Mouse (Mus musculus): ENCODE data around the gene Lnx1. TPM values are rescaled to one million over a fixed set of nuclear protein-coding genes. Genes with fewer than 3 reads are reported as not detected.
A peak's percentile ranks its signal among the peaks of the same experiment; 100 is the strongest.

Gene Lnx1
- 6.1 and 7.4 TPM in 2 replicates for polyA plus RNA-seq (2012; rRNA removed)

GRCm38 (mm10) chr5:74702766-74703165, at the start of gene Lnx1:
TSS of gene Lnx1 (minus strand) at chr5:74702912.
- TF ChIP-seq CTCF (conservative IDR thresholded peaks at IDR 0.05; ENCODE audit: insufficient read depth, insufficient read length, low read depth, low read length), result no peak
- TF ChIP-seq POLR2A (IDR thresholded peaks at IDR 0.05; ENCODE audit: low read depth, low read length), result no peak
- H3K4me1 ChIP-seq (ENCODE audit: control insufficient read depth, insufficient read depth, low read length), result peaks cover under 1% of the 10 kb centered on the region; the same call in 1 of the 2 replicates
- 57% methylated on average over 11 of the region's 11 CpGs for WGBS
- H3K27me3 ChIP-seq (replicated peaks; ENCODE audit: control insufficient read depth, insufficient read depth, low read length), result no peaks in the 10 kb centered on the region
- H3K36me3 ChIP-seq (ENCODE audit: control insufficient read depth, insufficient read depth, low read length), result no peaks in the 10 kb centered on the region
- DNase-seq, result peak; percentile 89
- H3K27ac ChIP-seq (ENCODE audit: insufficient read depth, low read depth, low read length), result peak within 1 kb of the TSS; percentile 72
- peak within 1 kb of the TSS; percentile 26 for H3K4me3 ChIP-seq (ENCODE audit: insufficient read depth, low read depth, low read length)

- Histone ChIP-seq H3K4me1 (ENCODE audit: control insufficient read depth, insufficient read depth, low read length) (no peaks in the 10 kb centered on the region), H3K27me3 (replicated peaks; ENCODE audit: control insufficient read depth, insufficient read depth, low read length) (no peaks in the 10 kb centered on the region), H3K27ac (ENCODE audit: insufficient read depth, low read depth, low read length) (no peak overlapping the region), H3K36me3 (ENCODE audit: control insufficient read depth, insufficient read depth, low read length) (no peaks in the 10 kb centered on the region), H3K4me3 (ENCODE audit: insufficient read depth, low read depth, low read length) (no peak overlapping the region)
- no peak for TF ChIP-seq POLR2A (IDR thresholded peaks at IDR 0.05; ENCODE audit: low read depth, low read length)
- TF ChIP-seq CTCF (conservative IDR thresholded peaks at IDR 0.05; ENCODE audit: insufficient read depth, insufficient read length, low read depth, low read length), result no peak
- DNase-seq, result no peak
- WGBS, result 85% methylated on average over 5 of the region's 5 CpGs
Observed at GRCm38 (mm10) chr5:74750501-74750900, 47.8 kb upstream of the Lnx1 start.

GRCm38 (mm10) chr5:74747476-74747875, 44.8 kb upstream of the Lnx1 start:
- DNase-seq, result no peak
- no peak overlapping the region for H3K4me3 ChIP-seq (ENCODE audit: insufficient read depth, low read depth, low read length)
- TF ChIP-seq CTCF (conservative IDR thresholded peaks at IDR 0.05; ENCODE audit: insufficient read depth, insufficient read length, low read depth, low read length) (no peak), POLR2A (IDR thresholded peaks at IDR 0.05; ENCODE audit: low read depth, low read length) (no peak)
- 86% methylated on average over 3 of the region's 3 CpGs for WGBS
- H3K36me3 ChIP-seq (ENCODE audit: control insufficient read depth, insufficient read depth, low read length), result no peaks in the 10 kb centered on the region
- H3K4me1 ChIP-seq (ENCODE audit: control insufficient read depth, insufficient read depth, low read length), result no peaks in the 10 kb centered on the region
- H3K27ac ChIP-seq (ENCODE audit: insufficient read depth, low read depth, low read length), result no peak overlapping the region
- H3K27me3 ChIP-seq (replicated peaks; ENCODE audit: control insufficient read depth, insufficient read depth, low read length), result no peaks in the 10 kb centered on the region

GRCm38 (mm10) chr5:74740951-74741350, 38.2 kb upstream of the Lnx1 start:
- Histone ChIP-seq H3K4me1 (ENCODE audit: control insufficient read depth, insufficient read depth, low read length) (peaks cover 9% of the 10 kb centered on the region), H3K27ac (ENCODE audit: insufficient read depth, low read depth, low read length) (no peak overlapping the region), H3K36me3 (ENCODE audit: control insufficient read depth, insufficient read depth, low read length) (no peaks in the 10 kb centered on the region), H3K27me3 (replicated peaks; ENCODE audit: control insufficient read depth, insufficient read depth, low read length) (no peaks in the 10 kb centered on the region), H3K4me3 (ENCODE audit: insufficient read depth, low read depth, low read length) (no peak overlapping the region)
- WGBS, result 69% methylated on average over 9 of the region's 9 CpGs
- no peak for DNase-seq
- no peak for TF ChIP-seq POLR2A (IDR thresholded peaks at IDR 0.05; ENCODE audit: low read depth, low read length)
- no peak for TF ChIP-seq CTCF (conservative IDR thresholded peaks at IDR 0.05; ENCODE audit: insufficient read depth, insufficient read length, low read depth, low read length)

GRCm38 (mm10) chr5:74739435-74739834, 36.7 kb upstream of the Lnx1 start:
- Histone ChIP-seq H3K27me3 (replicated peaks; ENCODE audit: control insufficient read depth, insufficient read depth, low read length) (no peaks in the 10 kb centered on the region), H3K27ac (ENCODE audit: insufficient read depth, low read depth, low read length) (no peak overlapping the region), H3K4me3 (ENCODE audit: insufficient read depth, low read depth, low read length) (no peak overlapping the region), H3K4me1 (ENCODE audit: control insufficient read depth, insufficient read depth, low read length) (peaks cover 9% of the 10 kb centered on the region), H3K36me3 (ENCODE audit: control insufficient read depth, insufficient read depth, low read length) (no peaks in the 10 kb centered on the region)
- 38% methylated on average over 12 of the region's 12 CpGs for WGBS
- TF ChIP-seq CTCF (conservative IDR thresholded peaks at IDR 0.05; ENCODE audit: insufficient read depth, insufficient read length, low read depth, low read length), result no peak
- no peak for TF ChIP-seq POLR2A (IDR thresholded peaks at IDR 0.05; ENCODE audit: low read depth, low read length)
- DNase-seq, result no peak

- peak; percentile 88 for DNase-seq
- TF ChIP-seq POLR2A (IDR thresholded peaks at IDR 0.05; ENCODE audit: low read depth, low read length), result no peak
- TF ChIP-seq CTCF (conservative IDR thresholded peaks at IDR 0.05; ENCODE audit: insufficient read depth, insufficient read length, low read depth, low read length), result peak; percentile 56
- H3K4me1 ChIP-seq (ENCODE audit: control insufficient read depth, insufficient read depth, low read length), result peaks cover 9% of the 10 kb centered on the region
- no peaks in the 10 kb centered on the region for H3K36me3 ChIP-seq (ENCODE audit: control insufficient read depth, insufficient read depth, low read length)
- H3K27ac ChIP-seq (ENCODE audit: insufficient read depth, low read depth, low read length), result peak overlapping the region; percentile 86
- no peaks in the 10 kb centered on the region for H3K27me3 ChIP-seq (replicated peaks; ENCODE audit: control insufficient read depth, insufficient read depth, low read length)
- H3K4me3 ChIP-seq (ENCODE audit: insufficient read depth, low read depth, low read length), result no peak overlapping the region
- 62% methylated on average over 3 of the region's 3 CpGs for WGBS
Observed at GRCm38 (mm10) chr5:74738312-74738711, 35.6 kb upstream of the Lnx1 start.

GRCm38 (mm10) chr5:74733885-74734558, 31.3 kb upstream of the Lnx1 start:
- no peak for DNase-seq
- Histone ChIP-seq H3K27me3 (replicated peaks; ENCODE audit: control insufficient read depth, insufficient read depth, low read length) (no peaks in the 10 kb centered on the region), H3K27ac (ENCODE audit: insufficient read depth, low read depth, low read length) (no peak overlapping the region), H3K4me1 (ENCODE audit: control insufficient read depth, insufficient read depth, low read length) (peaks cover 9% of the 10 kb centered on the region), H3K36me3 (ENCODE audit: control insufficient read depth, insufficient read depth, low read length) (no peaks in the 10 kb centered on the region), H3K4me3 (ENCODE audit: insufficient read depth, low read depth, low read length) (no peak overlapping the region)
- WGBS, result 31% methylated on average over 7 of the region's 7 CpGs
- TF ChIP-seq CTCF (conservative IDR thresholded peaks at IDR 0.05; ENCODE audit: insufficient read depth, insufficient read length, low read depth, low read length) (no peak), POLR2A (IDR thresholded peaks at IDR 0.05; ENCODE audit: low read depth, low read length) (no peak)

Measured in kidney, adult 2 months (tissue).